Mouse (Mus musculus) liver, postnatal 0 days (tissue): ENCODE results near the gene Vmp1.

Source experiments
- CTCF ChIP-seq: sonication (generic); IDR thresholded peaks from 2 replicates; pipeline ENCODE4 v1.5.1; 2016; ENCODE audit warnings: antibody characterized with exemption, low read depth
- EP300 ChIP-seq: IDR thresholded peaks from 2 replicates; pipeline ENCODE4 v1.6.1; 2016; ENCODE audit warnings: antibody characterized with exemption, low read depth, mild to moderate bottlenecking

GRCm38 (mm10) chr11:86646885-86647459, 36.7 kb downstream of the Vmp1 start:
- no peak for TF ChIP-seq CTCF
- TF ChIP-seq EP300 = no peak
